Mouse (Mus musculus) thymus, adult 2 months (tissue): ENCODE measurements around the gene Slc35e3.

Experiments
- CTCF ChIP-seq: fragments of 200-500 bp; IDR thresholded peaks from 2 replicates; pipeline ENCODE4 v1.5.1; 2012; ENCODE audit warnings: mild to moderate bottlenecking, control low read depth, low read length, moderate library complexity, borderline replicate concordance; ENCODE audit not compliant: control insufficient read depth, poor library complexity, insufficient read depth; ENCODE audit errors: extremely low read depth
- POLR2A ChIP-seq: fragments of 200-500 bp; IDR thresholded peaks from 2 replicates; pipeline ENCODE4 v1.6.1; 2012; ENCODE audit warnings: mild to moderate bottlenecking, low read length, control low read depth, moderate library complexity; ENCODE audit not compliant: control insufficient read depth, poor library complexity, insufficient read depth; ENCODE audit errors: extremely low read depth

GRCm38 (mm10) chr10:117758749-117759727 lies 12.9 kb upstream of the Slc35e3 start:
- TF ChIP-seq CTCF: no peak
- no peak for TF ChIP-seq POLR2A
